Mouse (Mus musculus): Measurements from ENCODE around the gene Galnt17. TPM values are rescaled to one million over a fixed set of nuclear protein-coding genes. Genes with fewer than 3 reads are reported as not detected.
A peak's percentile ranks its signal among the peaks of the same experiment; 100 is the strongest.

The Galnt17 gene
- polyA plus RNA-seq, 1 experiment from 2014 or later, result 2.0 TPM

DNA sequence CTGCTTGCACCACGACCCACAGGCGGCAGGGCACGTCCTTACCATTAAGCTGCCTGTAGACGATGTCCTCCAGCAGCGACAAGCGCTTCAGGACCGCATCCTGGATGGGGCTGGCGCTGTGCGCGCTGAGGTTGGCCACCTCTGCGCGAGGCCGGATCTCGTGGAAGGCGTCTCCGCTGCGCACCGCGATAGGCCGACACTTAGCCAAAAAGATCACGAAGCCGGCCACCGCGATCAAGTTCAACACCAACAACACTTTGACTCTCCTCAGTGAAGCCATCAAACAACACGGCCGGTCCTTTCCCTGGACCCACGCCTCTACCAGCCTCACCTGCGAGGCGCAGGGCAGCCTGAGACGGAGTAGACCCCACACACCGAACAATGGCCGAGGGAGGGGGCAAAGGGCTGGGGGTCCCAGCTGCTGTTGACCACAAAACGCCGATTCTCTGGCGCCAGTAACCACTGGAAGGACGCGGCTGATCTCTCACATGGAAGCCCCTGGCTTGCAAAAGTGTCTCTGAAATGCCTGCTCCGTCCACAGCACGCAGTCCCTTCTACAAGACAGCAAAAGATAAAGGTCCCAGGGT, 1.9 kb downstream of the Galnt17 start:
- Histone ChIP-seq H3K9me3 (ENCODE audit: control insufficient read depth, low read length) (no peaks in the 10 kb centered on the region), H3K4me2 (replicated peaks; ENCODE audit: low read depth, low read length) (peak overlapping the region; percentile 97), H3K4me1 (replicated peaks; ENCODE audit: control insufficient read depth, insufficient read depth, low read length) (peaks cover 3% of the 10 kb centered on the region; the same call in 1 of the 2 replicates), H3K9ac (ENCODE audit: low read depth, low read length) (peak overlapping the region; percentile 65), H3K4me3 (ENCODE audit: low read depth, low read length) (peak overlapping the region; percentile 57), H3K36me3 (ENCODE audit: control insufficient read depth, insufficient read depth, low read length) (no peaks in the 10 kb centered on the region), H3K27ac (ENCODE audit: low read depth, low read length) (no peak overlapping the region), H3K27me3 (ENCODE audit: control insufficient read depth, insufficient read depth, low read length) (peaks cover 19% of the 10 kb centered on the region)
- WGBS, result under 1% methylated on average over 39 of the region's 39 CpGs
- no peak for ATAC-seq (ENCODE audit: low FRiP score)
- DNase-seq (ENCODE audit: low spot score), result peak; percentile 56

DNA sequence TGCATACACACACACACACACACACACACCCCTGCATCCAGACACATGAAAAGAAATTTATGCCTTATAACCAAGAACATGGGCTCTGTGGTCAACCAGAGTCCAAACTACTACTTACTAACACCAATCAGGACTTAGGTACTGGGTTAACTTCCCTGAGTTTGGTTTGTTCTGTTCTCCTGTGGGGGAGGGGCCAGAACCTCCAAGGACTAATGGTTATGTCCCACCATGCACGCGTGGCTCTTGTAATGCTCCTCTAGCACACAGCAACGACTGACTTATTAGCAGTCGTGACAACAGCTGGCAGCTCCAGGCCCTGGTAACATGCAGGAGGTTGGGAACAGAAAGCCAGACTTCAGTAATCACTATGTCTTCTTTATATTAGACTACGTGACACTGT, 3.1 kb downstream of the Galnt17 start:
- H3K27me3 ChIP-seq (ENCODE audit: control insufficient read depth, insufficient read depth, low read length), result peaks cover 19% of the 10 kb centered on the region
- H3K36me3 ChIP-seq (ENCODE audit: control insufficient read depth, insufficient read depth, low read length), result no peaks in the 10 kb centered on the region
- no peak overlapping the region for H3K27ac ChIP-seq (ENCODE audit: low read depth, low read length)
- H3K4me1 ChIP-seq (replicated peaks; ENCODE audit: control insufficient read depth, insufficient read depth, low read length), result peaks cover 3% of the 10 kb centered on the region; the same call in 1 of the 2 replicates
- DNase-seq (ENCODE audit: low spot score), result peak; percentile 8
- no peak overlapping the region for H3K4me2 ChIP-seq (replicated peaks; ENCODE audit: low read depth, low read length)
- ATAC-seq (ENCODE audit: low FRiP score), result no peak
- H3K9me3 ChIP-seq (ENCODE audit: control insufficient read depth, low read length), result no peaks in the 10 kb centered on the region
- 64% methylated on average over 5 of the region's 5 CpGs for WGBS
- no peak overlapping the region for H3K4me3 ChIP-seq (ENCODE audit: low read depth, low read length)
- H3K9ac ChIP-seq (ENCODE audit: low read depth, low read length), result no peak overlapping the region

DNA sequence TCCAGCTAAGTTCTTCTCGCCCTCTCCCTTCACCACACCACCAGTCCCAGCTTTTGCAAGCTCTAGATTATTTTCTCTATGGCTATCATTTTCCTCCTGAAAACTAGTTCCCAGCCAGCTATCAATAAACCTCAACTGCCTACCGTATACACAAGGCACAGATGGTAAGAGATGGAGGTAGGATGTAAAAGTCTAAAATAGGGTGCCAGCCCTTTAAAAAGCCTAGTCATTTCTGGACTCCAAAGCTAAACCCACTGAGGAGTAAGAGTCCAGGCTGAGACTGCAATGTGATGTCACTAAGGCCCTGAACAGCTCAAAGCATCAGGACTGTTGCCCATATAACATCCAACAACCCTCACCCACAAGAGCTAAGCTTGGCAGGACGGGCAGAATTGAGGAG, 6.8 kb downstream of the Galnt17 start:
- no peaks in the 10 kb centered on the region for H3K36me3 ChIP-seq (ENCODE audit: control insufficient read depth, insufficient read depth, low read length)
- H3K9ac ChIP-seq (ENCODE audit: low read depth, low read length), result no peak overlapping the region
- peaks cover 15% of the 10 kb centered on the region for H3K27me3 ChIP-seq (ENCODE audit: control insufficient read depth, insufficient read depth, low read length)
- H3K4me1 ChIP-seq (replicated peaks; ENCODE audit: control insufficient read depth, insufficient read depth, low read length), result peaks cover 2% of the 10 kb centered on the region; the same call in 1 of the 2 replicates
- H3K4me2 ChIP-seq (replicated peaks; ENCODE audit: low read depth, low read length), result no peak overlapping the region
- 94% methylated on average over 3 of the region's 3 CpGs for WGBS
- ATAC-seq (ENCODE audit: low FRiP score) (no peak), DNase-seq (ENCODE audit: low spot score) (no peak)
- no peaks in the 10 kb centered on the region for H3K9me3 ChIP-seq (ENCODE audit: control insufficient read depth, low read length)
- no peak overlapping the region for H3K27ac ChIP-seq (ENCODE audit: low read depth, low read length)
- H3K4me3 ChIP-seq (ENCODE audit: low read depth, low read length), result no peak overlapping the region

- Histone ChIP-seq H3K4me3 (ENCODE audit: low read depth, low read length) (no peak overlapping the region), H3K36me3 (ENCODE audit: control insufficient read depth, insufficient read depth, low read length) (no peaks in the 10 kb centered on the region), H3K4me2 (replicated peaks; ENCODE audit: low read depth, low read length) (no peak overlapping the region), H3K27ac (ENCODE audit: low read depth, low read length) (no peak overlapping the region), H3K27me3 (ENCODE audit: control insufficient read depth, insufficient read depth, low read length) (no peaks in the 10 kb centered on the region), H3K4me1 (replicated peaks; ENCODE audit: control insufficient read depth, insufficient read depth, low read length) (no peaks in the 10 kb centered on the region), H3K9me3 (ENCODE audit: control insufficient read depth, low read length) (no peaks in the 10 kb centered on the region), H3K9ac (ENCODE audit: low read depth, low read length) (no peak overlapping the region)
- ATAC-seq (ENCODE audit: low FRiP score) (no peak), DNase-seq (ENCODE audit: low spot score) (no peak)
- WGBS, result 88% methylated on average over 16 of the region's 16 CpGs
Observed at GRCm38 (mm10) chr5:131293726-131294449, 14.4 kb downstream of the Galnt17 start.

DNA sequence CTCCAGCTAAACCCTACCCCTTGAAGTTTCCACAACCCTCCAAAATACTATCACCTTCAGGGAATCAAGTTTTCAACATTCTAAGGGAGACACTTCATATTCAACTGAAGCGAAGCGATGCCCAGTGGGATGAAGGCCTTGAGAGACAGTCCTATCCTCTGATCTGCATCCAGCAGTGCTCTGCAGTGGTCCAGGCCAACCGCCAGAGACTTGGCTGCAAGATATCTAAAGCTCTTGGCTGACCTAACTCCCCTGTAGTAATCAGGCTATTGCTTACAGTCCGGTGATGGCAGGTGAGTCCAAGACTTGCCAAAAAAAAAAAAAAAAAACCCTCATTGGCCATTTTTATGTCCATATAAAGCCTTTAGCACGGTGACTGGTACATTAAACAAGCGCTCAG, 21.2 kb downstream of the Galnt17 start:
- Histone ChIP-seq H3K4me3 (ENCODE audit: low read depth, low read length) (no peak overlapping the region), H3K9ac (ENCODE audit: low read depth, low read length) (no peak overlapping the region), H3K4me1 (replicated peaks; ENCODE audit: control insufficient read depth, insufficient read depth, low read length) (no peaks in the 10 kb centered on the region), H3K4me2 (replicated peaks; ENCODE audit: low read depth, low read length) (no peak overlapping the region), H3K27ac (ENCODE audit: low read depth, low read length) (no peak overlapping the region), H3K27me3 (ENCODE audit: control insufficient read depth, insufficient read depth, low read length) (no peaks in the 10 kb centered on the region), H3K36me3 (ENCODE audit: control insufficient read depth, insufficient read depth, low read length) (no peaks in the 10 kb centered on the region), H3K9me3 (ENCODE audit: control insufficient read depth, low read length) (no peaks in the 10 kb centered on the region)
- 90% methylated on average over 6 of the region's 6 CpGs for WGBS
- DNase-seq (ENCODE audit: low spot score), result no peak
- ATAC-seq (ENCODE audit: low FRiP score), result no peak

GRCm38 (mm10) chr5:131286680-131287079, 21.6 kb downstream of the Galnt17 start:
- Histone ChIP-seq H3K4me3 (ENCODE audit: low read depth, low read length) (no peak overlapping the region), H3K9ac (ENCODE audit: low read depth, low read length) (no peak overlapping the region), H3K4me2 (replicated peaks; ENCODE audit: low read depth, low read length) (no peak overlapping the region), H3K36me3 (ENCODE audit: control insufficient read depth, insufficient read depth, low read length) (no peaks in the 10 kb centered on the region), H3K27ac (ENCODE audit: low read depth, low read length) (no peak overlapping the region), H3K9me3 (ENCODE audit: control insufficient read depth, low read length) (no peaks in the 10 kb centered on the region), H3K27me3 (ENCODE audit: control insufficient read depth, insufficient read depth, low read length) (no peaks in the 10 kb centered on the region), H3K4me1 (replicated peaks; ENCODE audit: control insufficient read depth, insufficient read depth, low read length) (no peaks in the 10 kb centered on the region)
- DNase-seq (ENCODE audit: low spot score) (no peak), ATAC-seq (ENCODE audit: low FRiP score) (no peak)
- 93% methylated on average over 2 of the region's 2 CpGs for WGBS

DNA sequence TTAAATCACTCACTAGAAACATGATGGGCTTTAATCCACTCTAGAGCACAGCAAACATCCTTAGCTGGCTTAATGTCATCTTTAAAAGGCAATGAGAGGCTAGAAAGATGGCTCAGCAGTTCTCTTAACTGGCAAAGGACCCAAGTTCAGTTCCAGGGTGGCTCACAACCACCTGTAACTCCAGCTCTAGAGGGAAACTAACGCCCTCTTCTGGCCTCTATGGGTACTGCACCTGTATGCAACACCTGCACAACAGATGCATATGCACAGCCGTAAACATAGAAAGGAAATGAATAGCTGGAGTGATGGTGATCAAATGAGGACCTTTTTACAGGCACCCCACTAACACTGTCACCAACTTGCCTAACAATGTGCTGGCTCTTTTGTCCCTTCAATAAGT, 27.9 kb downstream of the Galnt17 start:
- Histone ChIP-seq H3K36me3 (ENCODE audit: control insufficient read depth, insufficient read depth, low read length) (no peaks in the 10 kb centered on the region), H3K27ac (ENCODE audit: low read depth, low read length) (no peak overlapping the region), H3K9ac (ENCODE audit: low read depth, low read length) (no peak overlapping the region), H3K4me1 (replicated peaks; ENCODE audit: control insufficient read depth, insufficient read depth, low read length) (no peaks in the 10 kb centered on the region), H3K9me3 (ENCODE audit: control insufficient read depth, low read length) (no peaks in the 10 kb centered on the region), H3K27me3 (ENCODE audit: control insufficient read depth, insufficient read depth, low read length) (no peaks in the 10 kb centered on the region), H3K4me3 (ENCODE audit: low read depth, low read length) (no peak overlapping the region), H3K4me2 (replicated peaks; ENCODE audit: low read depth, low read length) (no peak overlapping the region)
- no peak for DNase-seq (ENCODE audit: low spot score)
- no peak for ATAC-seq (ENCODE audit: low FRiP score)
- WGBS, result 50% methylated on average over 2 of the region's 2 CpGs

DNA sequence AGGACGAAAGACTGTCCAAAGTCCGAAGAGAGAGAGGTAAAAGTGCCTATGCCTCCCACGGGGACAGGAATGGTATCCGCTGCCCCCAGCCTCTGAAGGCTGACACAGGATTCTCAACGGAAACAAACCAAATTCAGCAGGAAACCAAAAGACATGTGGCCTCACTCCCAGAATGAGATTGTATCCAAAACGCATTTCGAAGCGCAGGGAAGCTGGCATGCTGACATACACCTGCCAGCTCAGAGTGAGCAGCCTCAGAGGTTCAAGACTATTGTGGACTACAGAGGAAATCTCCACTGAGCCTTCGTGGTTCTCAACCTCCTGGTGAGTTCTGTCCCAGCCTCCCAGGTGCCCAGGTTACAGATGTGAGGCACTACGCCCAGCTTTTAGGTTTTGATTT, 29.0 kb downstream of the Galnt17 start:
- ATAC-seq (ENCODE audit: low FRiP score), result no peak
- Histone ChIP-seq H3K4me2 (replicated peaks; ENCODE audit: low read depth, low read length) (no peak overlapping the region), H3K4me1 (replicated peaks; ENCODE audit: control insufficient read depth, insufficient read depth, low read length) (no peaks in the 10 kb centered on the region), H3K27me3 (ENCODE audit: control insufficient read depth, insufficient read depth, low read length) (no peaks in the 10 kb centered on the region), H3K4me3 (ENCODE audit: low read depth, low read length) (no peak overlapping the region), H3K27ac (ENCODE audit: low read depth, low read length) (no peak overlapping the region), H3K36me3 (ENCODE audit: control insufficient read depth, insufficient read depth, low read length) (no peaks in the 10 kb centered on the region), H3K9ac (ENCODE audit: low read depth, low read length) (no peak overlapping the region), H3K9me3 (ENCODE audit: control insufficient read depth, low read length) (no peaks in the 10 kb centered on the region)
- DNase-seq (ENCODE audit: low spot score), result no peak
- 72% methylated on average over 10 of the region's 10 CpGs for WGBS

DNA sequence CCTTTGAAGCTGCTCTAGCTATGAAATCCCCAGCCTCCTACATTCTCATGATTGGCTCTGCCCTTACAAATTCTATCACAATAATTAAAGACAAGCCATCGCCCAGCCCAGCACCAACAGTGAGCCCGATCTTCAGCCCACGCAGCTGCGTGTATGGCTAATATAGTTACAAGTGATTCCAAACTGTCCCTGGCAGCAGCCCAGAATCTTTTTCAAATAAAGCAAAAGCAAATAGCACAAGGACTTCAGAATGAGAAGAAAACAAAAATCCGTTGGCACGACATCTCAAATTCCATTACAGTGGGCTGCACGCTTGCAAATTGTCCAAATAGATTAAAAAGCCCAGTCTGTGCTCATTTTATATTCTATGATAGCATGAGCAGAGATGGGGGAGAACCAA, 31.1 kb downstream of the Galnt17 start:
- Histone ChIP-seq H3K27me3 (ENCODE audit: control insufficient read depth, insufficient read depth, low read length) (no peaks in the 10 kb centered on the region), H3K36me3 (ENCODE audit: control insufficient read depth, insufficient read depth, low read length) (no peaks in the 10 kb centered on the region), H3K9me3 (ENCODE audit: control insufficient read depth, low read length) (no peaks in the 10 kb centered on the region), H3K27ac (ENCODE audit: low read depth, low read length) (no peak overlapping the region), H3K9ac (ENCODE audit: low read depth, low read length) (no peak overlapping the region), H3K4me1 (replicated peaks; ENCODE audit: control insufficient read depth, insufficient read depth, low read length) (no peaks in the 10 kb centered on the region), H3K4me2 (replicated peaks; ENCODE audit: low read depth, low read length) (no peak overlapping the region), H3K4me3 (ENCODE audit: low read depth, low read length) (no peak overlapping the region)
- DNase-seq (ENCODE audit: low spot score) (no peak), ATAC-seq (ENCODE audit: low FRiP score) (no peak)
- WGBS, result 96% methylated on average over 7 of the region's 7 CpGs
